Mouse (Mus musculus): Measurements from ENCODE around the gene Prkcz. TPM values are rescaled to one million over a fixed set of nuclear protein-coding genes. Genes with fewer than 3 reads are reported as not detected.

The Prkcz gene
- polyA plus RNA-seq, 1 experiment from 2014 or later, result 9.3 TPM

GRCm38 (mm10) chr4:155223594-155224528, 137.3 kb downstream of the Prkcz start:
- Histone ChIP-seq H3K9me3 (ENCODE audit: control insufficient read depth, low read length) (no peaks in the 10 kb centered on the region), H3K27me3 (ENCODE audit: control insufficient read depth, insufficient read depth, low read length) (no peaks in the 10 kb centered on the region), H3K4me2 (ENCODE audit: low read depth, severe bottlenecking) (peak overlapping the region; percentile 99), H3K36me3 (ENCODE audit: control insufficient read depth, insufficient read depth, low read length) (no peaks in the 10 kb centered on the region), H3K4me1 (ENCODE audit: control insufficient read depth, insufficient read depth, low read length) (peaks cover 31% of the 10 kb centered on the region), H3K4me3 (ENCODE audit: low read depth, low read length) (peak overlapping the region; percentile 22; the same call in 1 of the 2 replicates), H3K9ac (ENCODE audit: low read length) (peak overlapping the region; percentile 88), H3K27ac (replicated peaks; ENCODE audit: low read depth, low read length) (peak overlapping the region; percentile 89)
- DNase-seq (ENCODE audit: low spot score) (no peak), ATAC-seq (ENCODE audit: insufficient number of reproducible peaks, low FRiP score, low TSS enrichment, low read depth) (no peak)
- WGBS, result 34% methylated on average over 20 of the region's 20 CpGs

GRCm38 (mm10) chr4:155222841-155223593, 138.1 kb downstream of the Prkcz start:
- peak overlapping the region; percentile 89 for H3K27ac ChIP-seq (replicated peaks; ENCODE audit: low read depth, low read length)
- H3K4me2 ChIP-seq (ENCODE audit: low read depth, severe bottlenecking), result peak overlapping the region; percentile 99
- no peaks in the 10 kb centered on the region for H3K27me3 ChIP-seq (ENCODE audit: control insufficient read depth, insufficient read depth, low read length)
- H3K36me3 ChIP-seq (ENCODE audit: control insufficient read depth, insufficient read depth, low read length), result no peaks in the 10 kb centered on the region
- DNase-seq (ENCODE audit: low spot score) (peak; percentile 100), ATAC-seq (ENCODE audit: insufficient number of reproducible peaks, low FRiP score, low TSS enrichment, low read depth) (peak; percentile 99)
- under 1% methylated on average over 88 of the region's 116 CpGs for WGBS
- H3K4me3 ChIP-seq (ENCODE audit: low read depth, low read length), result peak overlapping the region; percentile 94
- H3K9ac ChIP-seq (ENCODE audit: low read length), result peak overlapping the region; percentile 88
- peaks cover 39% of the 10 kb centered on the region for H3K4me1 ChIP-seq (ENCODE audit: control insufficient read depth, insufficient read depth, low read length)
- no peaks in the 10 kb centered on the region for H3K9me3 ChIP-seq (ENCODE audit: control insufficient read depth, low read length)

- Histone ChIP-seq H3K4me1 (ENCODE audit: control insufficient read depth, insufficient read depth, low read length) (peaks cover 44% of the 10 kb centered on the region), H3K4me2 (ENCODE audit: low read depth, severe bottlenecking) (peak within 1 kb of the TSS; percentile 99), H3K27ac (replicated peaks; ENCODE audit: low read depth, low read length) (peak within 1 kb of the TSS; percentile 89), H3K9me3 (ENCODE audit: control insufficient read depth, low read length) (no peaks in the 10 kb centered on the region), H3K36me3 (ENCODE audit: control insufficient read depth, insufficient read depth, low read length) (no peaks in the 10 kb centered on the region), H3K27me3 (ENCODE audit: control insufficient read depth, insufficient read depth, low read length) (no peaks in the 10 kb centered on the region), H3K4me3 (ENCODE audit: low read depth, low read length) (peak within 1 kb of the TSS; percentile 94), H3K9ac (ENCODE audit: low read length) (peak within 1 kb of the TSS; percentile 94)
- WGBS, result 2% methylated on average over 16 of the region's 63 CpGs
- no peak for DNase-seq (ENCODE audit: low spot score)
- no peak for ATAC-seq (ENCODE audit: insufficient number of reproducible peaks, low FRiP score, low TSS enrichment, low read depth)
Observed at GRCm38 (mm10) chr4:155222552-155222840, 138.7 kb downstream of the Prkcz start, which contains the start of gene Ski. Ski (minus strand) TSS chr4:155222592.

- DNase-seq (ENCODE audit: low spot score), result peak; percentile 67
- no peaks in the 10 kb centered on the region for H3K27me3 ChIP-seq (ENCODE audit: control insufficient read depth, insufficient read depth, low read length)
- H3K4me2 ChIP-seq (ENCODE audit: low read depth, severe bottlenecking), result peak overlapping the region; percentile 99
- H3K4me3 ChIP-seq (ENCODE audit: low read depth, low read length), result peak overlapping the region; percentile 94
- H3K27ac ChIP-seq (replicated peaks; ENCODE audit: low read depth, low read length), result peak overlapping the region; percentile 86
- H3K9me3 ChIP-seq (ENCODE audit: control insufficient read depth, low read length), result no peaks in the 10 kb centered on the region
- H3K36me3 ChIP-seq (ENCODE audit: control insufficient read depth, insufficient read depth, low read length), result no peaks in the 10 kb centered on the region
- H3K4me1 ChIP-seq (ENCODE audit: control insufficient read depth, insufficient read depth, low read length), result peaks cover 50% of the 10 kb centered on the region
- no peak for ATAC-seq (ENCODE audit: insufficient number of reproducible peaks, low FRiP score, low TSS enrichment, low read depth)
- peak overlapping the region; percentile 94 for H3K9ac ChIP-seq (ENCODE audit: low read length)
- under 1% methylated on average over 86 of the region's 93 CpGs for WGBS
Observed at GRCm38 (mm10) chr4:155221599-155222551, 139.3 kb downstream of the Prkcz start.

- Histone ChIP-seq H3K9me3 (ENCODE audit: control insufficient read depth, low read length) (no peaks in the 10 kb centered on the region), H3K4me1 (ENCODE audit: control insufficient read depth, insufficient read depth, low read length) (peaks cover 57% of the 10 kb centered on the region), H3K4me3 (ENCODE audit: low read depth, low read length) (peak overlapping the region; percentile 94), H3K9ac (ENCODE audit: low read length) (peak overlapping the region; percentile 94), H3K4me2 (ENCODE audit: low read depth, severe bottlenecking) (peak overlapping the region; percentile 99), H3K27ac (replicated peaks; ENCODE audit: low read depth, low read length) (no peak overlapping the region), H3K36me3 (ENCODE audit: control insufficient read depth, insufficient read depth, low read length) (no peaks in the 10 kb centered on the region), H3K27me3 (ENCODE audit: control insufficient read depth, insufficient read depth, low read length) (no peaks in the 10 kb centered on the region)
- no peak for ATAC-seq (ENCODE audit: insufficient number of reproducible peaks, low FRiP score, low TSS enrichment, low read depth)
- 4% methylated on average over 7 of the region's 7 CpGs for WGBS
- DNase-seq (ENCODE audit: low spot score), result no peak
Observed at GRCm38 (mm10) chr4:155221106-155221505, 140.1 kb downstream of the Prkcz start.

GRCm38 (mm10) chr4:155220213-155221100, 140.7 kb downstream of the Prkcz start:
- Histone ChIP-seq H3K9ac (ENCODE audit: low read length) (peak overlapping the region; percentile 94), H3K27me3 (ENCODE audit: control insufficient read depth, insufficient read depth, low read length) (no peaks in the 10 kb centered on the region), H3K4me1 (ENCODE audit: control insufficient read depth, insufficient read depth, low read length) (peaks cover 63% of the 10 kb centered on the region), H3K36me3 (ENCODE audit: control insufficient read depth, insufficient read depth, low read length) (no peaks in the 10 kb centered on the region), H3K4me2 (ENCODE audit: low read depth, severe bottlenecking) (peak overlapping the region; percentile 99), H3K9me3 (ENCODE audit: control insufficient read depth, low read length) (no peaks in the 10 kb centered on the region), H3K27ac (replicated peaks; ENCODE audit: low read depth, low read length) (no peak overlapping the region), H3K4me3 (ENCODE audit: low read depth, low read length) (peak overlapping the region; percentile 94)
- WGBS, result 12% methylated on average over 14 of the region's 14 CpGs
- DNase-seq (ENCODE audit: low spot score), result no peak
- ATAC-seq (ENCODE audit: insufficient number of reproducible peaks, low FRiP score, low TSS enrichment, low read depth), result no peak
